21 mouse cellular contexts compared by ENCODE assay signal in the genomic region with DNA sequence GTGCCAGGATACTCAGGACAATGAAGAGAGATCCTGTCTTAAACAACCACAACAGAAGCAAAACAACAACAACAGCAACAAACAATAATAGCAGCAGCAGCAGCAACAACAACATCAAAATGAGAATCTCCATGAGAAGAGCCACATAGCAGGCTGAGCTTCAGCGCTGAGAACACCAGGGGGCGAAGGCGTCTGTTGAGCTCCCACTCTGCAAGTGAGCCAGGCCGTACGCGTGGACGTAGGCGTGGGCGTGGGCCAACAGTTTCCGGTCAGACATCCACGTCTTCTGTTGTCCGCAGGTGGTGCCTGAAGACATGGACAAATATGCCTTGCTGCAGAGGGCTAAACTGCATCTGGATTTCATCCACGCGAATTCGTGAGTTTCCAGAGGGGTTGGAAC. TPM values are rescaled to one million over a fixed set of nuclear protein-coding genes. Genes with fewer than 3 reads are reported as not detected.
DNase-seq lines count a peak whose midpoint lies in the region; ATAC-seq and TF ChIP-seq lines count a peak whose summit lies in the region.
"Had no signal": no experiment of that assay in that cellular context is flagged by ENCODE, and none has a peak within 500 bp of the region (broad histone marks: within the 10 kb centered on the region; RNA-seq: fewer than 3 reads in every experiment).

Morc1 (plus strand) TSS at position 211 of the 400 bp plus-strand sequence.

- H3K9me3 ChIP-seq in liver, embryonic 12.5 days (replicated peaks) = no peaks in the 10 kb centered on the region
- H3K9me3 ChIP-seq in E14TG2a.4 (ENCODE audit: low read length) = peaks cover 3% of the 10 kb centered on the region
- no peaks in the 10 kb centered on the region for H3K9me3 ChIP-seq in forebrain, embryonic 14.5 days (replicated peaks; ENCODE audit: control insufficient read depth, low read length)
- H3K9me3 ChIP-seq: forebrain, embryonic 13.5 days; hindbrain, embryonic 10.5 days; limb, embryonic 13.5 days; midbrain, embryonic 12.5 days had no signal

- no peak within 1 kb of the TSS for H3K9ac ChIP-seq in liver, adult 2 months (ENCODE audit: low read depth, low read length)
- no peak within 1 kb of the TSS for H3K9ac ChIP-seq in liver, embryonic 12.5 days
- H3K9ac ChIP-seq in forebrain, embryonic 14.5 days (ENCODE audit: low read length) = no peak within 1 kb of the TSS
- H3K9ac ChIP-seq: forebrain, embryonic 13.5 days; limb, embryonic 13.5 days; midbrain, embryonic 12.5 days had no signal

- ATAC-seq in liver, embryonic 12.5 days = no peak
- no peak for ATAC-seq in forebrain, embryonic 14.5 days
- ATAC-seq: activated CD4-positive, CD25-positive, alpha-beta regulatory T cell, adult 4 months; forebrain, embryonic 13.5 days had no signal

- peak; percentile 2; the same call in 1 of the 2 replicates for TF ChIP-seq CTCF in liver, adult 2 months (IDR thresholded peaks at IDR 0.05; ENCODE audit: low read depth, low read length)
- peak; percentile 52 for TF ChIP-seq CTCF in E14TG2a.4 (conservative IDR thresholded peaks at IDR 0.05; ENCODE audit: low read length)

- no peaks in the 10 kb centered on the region for H3K27me3 ChIP-seq in liver, adult 2 months (ENCODE audit: control insufficient read depth, insufficient read depth, low read length)
- H3K27me3 ChIP-seq in liver, embryonic 12.5 days (replicated peaks) = no peaks in the 10 kb centered on the region
- H3K27me3 ChIP-seq in E14TG2a.4 (ENCODE audit: insufficient read depth, low read length) = no peaks in the 10 kb centered on the region
- no peaks in the 10 kb centered on the region for H3K27me3 ChIP-seq in forebrain, embryonic 14.5 days (replicated peaks; ENCODE audit: control insufficient read depth, insufficient read depth, low read length)
- H3K27me3 ChIP-seq: forebrain, embryonic 13.5 days; limb, embryonic 13.5 days; midbrain, embryonic 12.5 days had no signal

- H3K36me3 ChIP-seq in liver, adult 2 months (ENCODE audit: control insufficient read depth, insufficient read depth, low read length) = no peaks in the 10 kb centered on the region
- H3K36me3 ChIP-seq in liver, embryonic 12.5 days = no peaks in the 10 kb centered on the region
- no peaks in the 10 kb centered on the region; the same call in 1 of the 2 replicates for H3K36me3 ChIP-seq in E14TG2a.4 (ENCODE audit: insufficient read depth, low read length)
- no peaks in the 10 kb centered on the region for H3K36me3 ChIP-seq in forebrain, embryonic 14.5 days (ENCODE audit: control insufficient read depth, insufficient read depth, low read length)
- H3K36me3 ChIP-seq: hindbrain, embryonic 10.5 days; limb, embryonic 13.5 days; midbrain, embryonic 12.5 days had no signal

- WGBS in liver, adult 2 months = 91% methylated on average over 15 of the region's 15 CpGs
- WGBS in liver, embryonic 12.5 days (ENCODE audit: insufficient replicate concordance) = 84% methylated on average over 15 of the region's 15 CpGs
- WGBS in forebrain, embryonic 14.5 days = 94% methylated on average over 15 of the region's 15 CpGs

- DNase-seq in liver, adult 2 months (ENCODE audit: extremely low read depth, low read depth, low spot score) = no peak
- DNase-seq in R1 (ENCODE audit: low read depth, low spot score) = peak; percentile 86
- DNase-seq in testis, postnatal 14 days (ENCODE audit: low spot score) = peak; percentile 56
- DNase-seq in heart, adult 9 months (ENCODE audit: low spot score in 2 of 2) = no peak
- DNase-seq in forebrain, embryonic 14.5 days (ENCODE audit: low spot score) = no peak
- DNase-seq: cerebellum, adult 11 months; gastrocnemius, postnatal 10 days; kidney, adult 11 months; lung, postnatal 14 days had no signal

- no peaks in the 10 kb centered on the region for H3K4me1 ChIP-seq in liver, adult 2 months (ENCODE audit: control insufficient read depth, insufficient read depth, low read length)
- no peaks in the 10 kb centered on the region for H3K4me1 ChIP-seq in liver, embryonic 12.5 days
- peaks cover 70% of the 10 kb centered on the region for H3K4me1 ChIP-seq in E14TG2a.4 (replicated peaks; ENCODE audit: low read depth, low read length)
- H3K4me1 ChIP-seq in forebrain, embryonic 14.5 days (ENCODE audit: control insufficient read depth, insufficient read depth, low read length) = no peaks in the 10 kb centered on the region
- H3K4me1 ChIP-seq: hindbrain, embryonic 10.5 days had no signal

- no peak within 1 kb of the TSS for H3K27ac ChIP-seq in liver, adult 2 months (replicated peaks; ENCODE audit: insufficient read depth, low read depth, low read length)
- no peak within 1 kb of the TSS for H3K27ac ChIP-seq in liver, embryonic 12.5 days
- H3K27ac ChIP-seq in forebrain, embryonic 14.5 days (ENCODE audit: low read depth, low read length) = no peak within 1 kb of the TSS
- H3K27ac ChIP-seq: forebrain, embryonic 13.5 days; hindbrain, embryonic 10.5 days; left cerebral cortex, adult 2 months; limb, embryonic 13.5 days; midbrain, embryonic 12.5 days had no signal

- no peak within 1 kb of the TSS for H3K4me3 ChIP-seq in liver, adult 2 months (ENCODE audit: insufficient read depth, low read depth, low read length)
- H3K4me3 ChIP-seq in liver, embryonic 12.5 days = no peak within 1 kb of the TSS
- H3K4me3 ChIP-seq in E14TG2a.4 (replicated peaks; ENCODE audit: low read length) = peak within 1 kb of the TSS; percentile 75
- no peak within 1 kb of the TSS for H3K4me3 ChIP-seq in forebrain, embryonic 14.5 days (ENCODE audit: low read depth, low read length)
- H3K4me3 ChIP-seq: forebrain, embryonic 13.5 days; hindbrain, embryonic 10.5 days; left cerebral cortex, adult 2 months; limb, embryonic 13.5 days; midbrain, embryonic 12.5 days; myocyte had no signal

- H3K79me2 ChIP-seq in liver, adult 2 months (ENCODE audit: control insufficient read depth, insufficient read depth, low read length) = no peaks in the 10 kb centered on the region

- TF ChIP-seq POLR2A in liver, adult 2 months (IDR thresholded peaks at IDR 0.05; ENCODE audit: extremely low read depth, insufficient read depth, low read length) = no peak

- no peak within 1 kb of the TSS for H3K4me2 ChIP-seq in liver, embryonic 12.5 days
- no peak within 1 kb of the TSS for H3K4me2 ChIP-seq in forebrain, embryonic 14.5 days (ENCODE audit: low read length)
- H3K4me2 ChIP-seq: forebrain, embryonic 13.5 days; heart, embryonic 11.5 days; limb, embryonic 13.5 days; midbrain, embryonic 12.5 days had no signal

RNA-seq across cellular contexts. Expression of gene Morc1, which starts in this region (rescaled TPM):
- not detected in 2 replicates for total RNA-seq in liver, adult 2 months (2014; rRNA removed)
- polyA plus RNA-seq in liver, adult 2 months (2012; rRNA removed) = not detected in 2 replicates
- polyA plus RNA-seq in liver, embryonic 12.5 days (2016; fragmentation: Nextera tagmentation; extraction: Ambion mirVana) = 0.10 TPM in 1 of 2 replicates, not detected in the other
- polyA plus RNA-seq in forebrain, embryonic 14.5 days (2014; fragmentation: Nextera tagmentation; extraction: Ambion mirVana) = 0.08 TPM in 1 of 2 replicates, not detected in the other
- total RNA-seq: common myeloid progenitor, adult 5-6 weeks; gastrocnemius, postnatal 10 days; left cerebral cortex, adult 2 months had no signal
- polyA plus RNA-seq: forebrain, embryonic 13.5 days; hindbrain, embryonic 10.5 days; large intestine, adult 2 months; limb, embryonic 13.5 days; midbrain, embryonic 12.5 days; myocyte had no signal

Comparison
In these comparisons a context has a peak if more than half of its experiments do, and no peak if none do; other contexts are left out.
1. DNase-seq: peak in R1 (single experiment) and testis, postnatal 14 days (single experiment); none in liver, adult 2 months (single experiment), heart, adult 9 months (0 of 2) and forebrain, embryonic 14.5 days (single experiment).